Mouse (Mus musculus): ENCODE measurements around the gene Grb10.

DNA sequence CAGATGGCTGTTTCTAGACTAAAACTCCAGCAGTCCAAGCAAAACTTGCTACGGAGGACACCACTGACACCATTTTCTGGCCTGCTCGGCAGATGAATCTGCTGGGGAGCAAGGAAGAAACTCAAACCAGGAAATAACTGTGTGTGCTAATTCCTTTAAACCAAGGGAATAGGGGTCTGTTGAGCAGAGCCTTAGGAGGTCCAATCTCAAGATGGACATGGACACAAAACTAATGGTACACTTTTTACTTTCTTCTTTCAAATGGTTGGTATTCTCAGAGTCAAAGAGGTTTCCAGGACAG is 80.5 kb downstream of the Grb10 start:
- no peak for TF ChIP-seq CTCF (IDR thresholded peaks at IDR 0.05; ENCODE audit: insufficient read depth, low read depth, low read length)
- no peak for TF ChIP-seq POLR2A (IDR thresholded peaks at IDR 0.05; ENCODE audit: insufficient read depth, low read depth, low read length)

Data from olfactory bulb, adult 2 months (tissue).